8 mouse cellular contexts compared by ENCODE assay signal in the genomic region with DNA sequence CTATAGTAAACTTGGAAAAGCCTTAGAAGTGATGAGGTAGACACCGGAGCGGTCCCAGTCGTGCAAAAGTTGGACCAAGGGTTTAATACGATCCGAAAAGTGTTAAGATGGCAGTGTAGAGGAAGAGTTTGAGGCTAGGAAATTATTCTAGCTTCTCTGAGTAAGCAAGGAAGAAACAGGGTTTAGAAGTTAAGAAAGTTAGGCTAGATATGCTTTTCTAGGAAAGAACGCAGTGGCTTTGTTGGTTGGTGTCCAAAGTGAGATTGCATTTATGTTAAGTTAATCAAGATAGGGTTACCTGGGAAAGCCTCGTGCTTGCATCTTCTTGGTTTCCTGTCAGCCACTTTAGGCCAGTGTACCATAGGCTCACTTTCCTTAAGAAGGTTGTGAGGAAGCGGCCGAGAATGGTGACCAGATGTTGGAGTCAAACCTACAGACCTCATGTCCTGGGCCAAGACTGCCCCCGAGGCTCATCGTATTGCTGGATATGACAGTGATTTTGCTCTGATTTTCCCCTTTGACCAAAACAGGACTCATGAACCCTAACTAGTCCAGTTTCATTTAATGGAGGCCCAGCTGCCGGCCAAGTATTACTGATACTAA. TPM values are rescaled to one million over a fixed set of nuclear protein-coding genes. Genes with fewer than 3 reads are reported as not detected.
DNase-seq lines count a peak whose midpoint lies in the region; ATAC-seq and TF ChIP-seq lines count a peak whose summit lies in the region.

No protein-coding gene starts in this region.

- H3K4me2 ChIP-seq in lung, embryonic 14.5 days = peak overlapping the region; percentile 66
- H3K4me2 ChIP-seq in embryonic facial prominence, embryonic 13.5 days = peak overlapping the region; percentile 81
- H3K4me2 ChIP-seq in intestine, embryonic 15.5 days (replicated peaks) = peak overlapping the region; percentile 69
- H3K4me2 ChIP-seq in neural tube, embryonic 15.5 days = peak overlapping the region; percentile 73

- H3K9me3 ChIP-seq in lung, embryonic 14.5 days (ENCODE audit: low read depth, low read length) = no peaks in the 10 kb centered on the region
- H3K9me3 ChIP-seq in embryonic facial prominence, embryonic 13.5 days = no peaks in the 10 kb centered on the region
- no peaks in the 10 kb centered on the region for H3K9me3 ChIP-seq in intestine, embryonic 15.5 days
- H3K9me3 ChIP-seq in neural tube, embryonic 15.5 days (replicated peaks) = no peaks in the 10 kb centered on the region

- peak overlapping the region; percentile 93 for H3K4me3 ChIP-seq in lung, embryonic 14.5 days (ENCODE audit: low read depth, low read length)
- H3K4me3 ChIP-seq in embryonic facial prominence, embryonic 13.5 days = peak overlapping the region; percentile 86
- H3K4me3 ChIP-seq in intestine, embryonic 15.5 days (replicated peaks) = peak overlapping the region; percentile 91
- H3K4me3 ChIP-seq in neural tube, embryonic 15.5 days (replicated peaks) = peak overlapping the region; percentile 94

- no peaks in the 10 kb centered on the region for H3K4me1 ChIP-seq in lung, embryonic 14.5 days (ENCODE audit: insufficient read depth)
- peaks cover 16% of the 10 kb centered on the region for H3K4me1 ChIP-seq in embryonic facial prominence, embryonic 13.5 days
- peaks cover 17% of the 10 kb centered on the region for H3K4me1 ChIP-seq in intestine, embryonic 15.5 days (replicated peaks)
- peaks cover 28% of the 10 kb centered on the region for H3K4me1 ChIP-seq in neural tube, embryonic 15.5 days

- 13% methylated on average over 12 of the region's 12 CpGs for WGBS in lung, embryonic 14.5 days
- WGBS in embryonic facial prominence, embryonic 13.5 days = 10% methylated on average over 12 of the region's 12 CpGs
- 14% methylated on average over 12 of the region's 12 CpGs for WGBS in intestine, embryonic 15.5 days
- WGBS in neural tube, embryonic 15.5 days = 26% methylated on average over 12 of the region's 12 CpGs

- H3K9ac ChIP-seq in lung, embryonic 14.5 days = peak overlapping the region; percentile 97
- H3K9ac ChIP-seq in embryonic facial prominence, embryonic 13.5 days = peak overlapping the region; percentile 98
- peak overlapping the region; percentile 98 for H3K9ac ChIP-seq in intestine, embryonic 15.5 days
- peak overlapping the region; percentile 95 for H3K9ac ChIP-seq in neural tube, embryonic 15.5 days (replicated peaks)

- H3K27ac ChIP-seq in lung, embryonic 14.5 days (ENCODE audit: low read depth) = peak overlapping the region; percentile 98
- peak overlapping the region; percentile 98 for H3K27ac ChIP-seq in embryonic facial prominence, embryonic 13.5 days
- H3K27ac ChIP-seq in intestine, embryonic 15.5 days = peak overlapping the region; percentile 97
- H3K27ac ChIP-seq in neural tube, embryonic 15.5 days (replicated peaks) = peak overlapping the region; percentile 97

- DNase-seq in lung, embryonic 14.5 days = peak; percentile 18
- DNase-seq in lung, postnatal 36 days = no peak
- no peak for DNase-seq in yolk sac, embryonic 10.5 days (ENCODE audit: low spot score)
- no peak for DNase-seq in left cerebral cortex, adult 11 months (ENCODE audit: low spot score)
- no peak for DNase-seq in kidney, postnatal 36 days

- no peaks in the 10 kb centered on the region for H3K27me3 ChIP-seq in lung, embryonic 14.5 days (ENCODE audit: insufficient read depth, low read length)
- no peaks in the 10 kb centered on the region for H3K27me3 ChIP-seq in embryonic facial prominence, embryonic 13.5 days
- H3K27me3 ChIP-seq in intestine, embryonic 15.5 days (replicated peaks) = no peaks in the 10 kb centered on the region
- H3K27me3 ChIP-seq in neural tube, embryonic 15.5 days (replicated peaks) = no peaks in the 10 kb centered on the region

- H3K36me3 ChIP-seq in lung, embryonic 14.5 days (ENCODE audit: insufficient read depth) = peaks cover 42% of the 10 kb centered on the region
- H3K36me3 ChIP-seq in embryonic facial prominence, embryonic 13.5 days = peaks cover 38% of the 10 kb centered on the region
- peaks cover 27% of the 10 kb centered on the region for H3K36me3 ChIP-seq in intestine, embryonic 15.5 days
- peaks cover 34% of the 10 kb centered on the region for H3K36me3 ChIP-seq in neural tube, embryonic 15.5 days

- no peak for TF ChIP-seq CTCF in lung, embryonic 14.5 days (IDR thresholded peaks at IDR 0.05; ENCODE audit: low read depth)

- no peak; the same call in 1 of the 2 replicates for ATAC-seq in lung, embryonic 14.5 days (ENCODE audit: insufficient read depth)
- no peak for ATAC-seq in embryonic facial prominence, embryonic 13.5 days (ENCODE audit: insufficient number of reproducible peaks, insufficient read depth, low FRiP score, low TSS enrichment, low read depth)
- no peak for ATAC-seq in intestine, embryonic 15.5 days
- ATAC-seq in neural tube, embryonic 15.5 days (ENCODE audit: low FRiP score) = no peak

RNA-seq across cellular contexts. Expression of gene Clk2, which starts 0.8 kb away (rescaled TPM):
- 26.1 and 26.4 TPM in 2 replicates for polyA plus RNA-seq in lung, embryonic 14.5 days (2014; fragmentation: Nextera tagmentation; extraction: Ambion mirVana)
- polyA plus RNA-seq in embryonic facial prominence, embryonic 13.5 days (2015; fragmentation: Nextera tagmentation; extraction: Ambion mirVana) = 39.9 and 41.8 TPM in 2 replicates
- polyA plus RNA-seq in intestine, embryonic 15.5 days (2015; fragmentation: Nextera tagmentation; extraction: Ambion mirVana) = 21.2 and 25.4 TPM in 2 replicates
- 20.2 and 22.5 TPM in 2 replicates for polyA plus RNA-seq in neural tube, embryonic 15.5 days (2015; fragmentation: Nextera tagmentation; extraction: Ambion mirVana)

RNA-seq across cellular contexts. Expression of gene Hcn3, which starts 5.4 kb away (rescaled TPM):
- polyA plus RNA-seq in lung, embryonic 14.5 days (2014; fragmentation: Nextera tagmentation; extraction: Ambion mirVana) = 0.47 and 0.61 TPM in 2 replicates
- polyA plus RNA-seq in embryonic facial prominence, embryonic 13.5 days (2015; fragmentation: Nextera tagmentation; extraction: Ambion mirVana) = 3.6 and 4.3 TPM in 2 replicates
- polyA plus RNA-seq in intestine, embryonic 15.5 days (2015; fragmentation: Nextera tagmentation; extraction: Ambion mirVana) = 2.4 and 2.6 TPM in 2 replicates
- 44.8 and 59.3 TPM in 2 replicates for polyA plus RNA-seq in neural tube, embryonic 15.5 days (2015; fragmentation: Nextera tagmentation; extraction: Ambion mirVana)

RNA-seq across cellular contexts. Expression of gene Scamp3, which starts 11.9 kb away (rescaled TPM):
- polyA plus RNA-seq in lung, embryonic 14.5 days (2014; fragmentation: Nextera tagmentation; extraction: Ambion mirVana) = 90.2 and 98.9 TPM in 2 replicates
- 115 and 125 TPM in 2 replicates for polyA plus RNA-seq in embryonic facial prominence, embryonic 13.5 days (2015; fragmentation: Nextera tagmentation; extraction: Ambion mirVana)
- 115 and 124 TPM in 2 replicates for polyA plus RNA-seq in intestine, embryonic 15.5 days (2015; fragmentation: Nextera tagmentation; extraction: Ambion mirVana)
- polyA plus RNA-seq in neural tube, embryonic 15.5 days (2015; fragmentation: Nextera tagmentation; extraction: Ambion mirVana) = 163 and 168 TPM in 2 replicates

RNA-seq across cellular contexts. Expression of gene Fam189b, which starts 17.6 kb away (rescaled TPM):
- 18.2 and 19.4 TPM in 2 replicates for polyA plus RNA-seq in lung, embryonic 14.5 days (2014; fragmentation: Nextera tagmentation; extraction: Ambion mirVana)
- 31.5 and 32.6 TPM in 2 replicates for polyA plus RNA-seq in embryonic facial prominence, embryonic 13.5 days (2015; fragmentation: Nextera tagmentation; extraction: Ambion mirVana)
- 17.9 and 19.3 TPM in 2 replicates for polyA plus RNA-seq in intestine, embryonic 15.5 days (2015; fragmentation: Nextera tagmentation; extraction: Ambion mirVana)
- 41.4 and 47.2 TPM in 2 replicates for polyA plus RNA-seq in neural tube, embryonic 15.5 days (2015; fragmentation: Nextera tagmentation; extraction: Ambion mirVana)

RNA-seq across cellular contexts. Expression of gene Pklr, which starts 29.4 kb away (rescaled TPM):
- polyA plus RNA-seq in lung, embryonic 14.5 days (2014; fragmentation: Nextera tagmentation; extraction: Ambion mirVana) = 0.08 TPM in 1 of 2 replicates, not detected in the other
- 2.0 TPM in 1 of 2 replicates, not detected in the other for polyA plus RNA-seq in embryonic facial prominence, embryonic 13.5 days (2015; fragmentation: Nextera tagmentation; extraction: Ambion mirVana)
- 58.8 and 74.1 TPM in 2 replicates for polyA plus RNA-seq in intestine, embryonic 15.5 days (2015; fragmentation: Nextera tagmentation; extraction: Ambion mirVana)
- 0.06 and 1.4 TPM in 2 replicates for polyA plus RNA-seq in neural tube, embryonic 15.5 days (2015; fragmentation: Nextera tagmentation; extraction: Ambion mirVana)
